Mouse (Mus musculus) forebrain, embryonic 13.5 days (tissue): ENCODE results near the gene Cilp2. TPM values are rescaled to one million over a fixed set of nuclear protein-coding genes. Genes with fewer than 3 reads are reported as not detected.

Experiments
- ATAC-seq: fragments of 200-750 bp; cut with Nextera tagmentation; 2 replicates; pipeline ENCODE4 v1.8.0; 2017
- H3K27ac ChIP-seq: fragments of 300-500 bp; sonication (generic); 2 replicates; pipeline ENCODE4 v1.5.1; 2015; ENCODE audit warnings: inconsistent platforms, mild to moderate bottlenecking, moderate library complexity
- H3K27me3 ChIP-seq: fragments of 300-500 bp; sonication (generic); 2 replicates; pipeline ENCODE4 v1.6.1; 2015; ENCODE audit warnings: mild to moderate bottlenecking, inconsistent platforms
- H3K36me3 ChIP-seq: fragments of 300-500 bp; sonication (generic); 2 replicates; pipeline ENCODE4 v1.6.1; 2015; ENCODE audit warnings: mild to moderate bottlenecking, inconsistent platforms; ENCODE audit not compliant: poor library complexity, severe bottlenecking
- H3K4me1 ChIP-seq: fragments of 300-500 bp; sonication (generic); 2 replicates; pipeline ENCODE4 v1.6.1; 2015; ENCODE audit warnings: inconsistent platforms
- H3K4me2 ChIP-seq: fragments of 300-500 bp; sonication (generic); 2 replicates; pipeline ENCODE4 v1.6.1; 2015; ENCODE audit warnings: inconsistent platforms, mild to moderate bottlenecking, moderate library complexity
- H3K4me3 ChIP-seq: fragments of 300-500 bp; sonication (generic); 2 replicates; pipeline ENCODE4 v1.5.1; 2015; ENCODE audit warnings: mild to moderate bottlenecking, inconsistent platforms
- H3K9ac ChIP-seq: fragments of 300-500 bp; sonication (generic); 2 replicates; pipeline ENCODE4 v1.6.1; 2015; ENCODE audit warnings: mild to moderate bottlenecking, inconsistent platforms
- H3K9me3 ChIP-seq: fragments of 300-500 bp; sonication (generic); replicated peaks from 2 replicates; pipeline ENCODE4 v1.6.1; 2016; ENCODE audit warnings: inconsistent platforms
- WGBS: fragments of 180-500 bp; shearing (Covaris S2); methylation state at CpG from one replicate; pipeline ENCODE4 v1.1.7; 2015; 5-methylcytosine and 5-hydroxymethylcytosine counted together
- polyA plus RNA-seq: library from polyadenylated mRNA; unstranded; fragments of >200 nt; fragmentation: Nextera tagmentation; extraction: Ambion mirVana; gene quantifications from 2 replicates; pipeline ENCODE4 v1.2.1, GENCODE M21; 2015

Gene Cilp2
- polyA plus RNA-seq, 1 experiment from 2014 or later = 1.3 TPM

- no peak for ATAC-seq
- 36% methylated on average over 5 of the region's 5 CpGs for WGBS
- Histone ChIP-seq H3K4me1 (peaks cover 12% of the 10 kb centered on the region), H3K9me3 (no peaks in the 10 kb centered on the region), H3K4me3 (no peak overlapping the region), H3K36me3 (peaks cover 70% of the 10 kb centered on the region), H3K4me2 (no peak overlapping the region), H3K27ac (no peak overlapping the region), H3K9ac (no peak overlapping the region), H3K27me3 (no peaks in the 10 kb centered on the region)
Measured at GRCm38 (mm10) chr8:69915748-69916147, 28.3 kb upstream of the Cilp2 start.

- H3K27ac ChIP-seq = no peak overlapping the region
- H3K36me3 ChIP-seq = peaks cover 82% of the 10 kb centered on the region
Measured at GRCm38 (mm10) chr8:69914526-69914925, 27.0 kb upstream of the Cilp2 start.

GRCm38 (mm10) chr8:69912478-69913074, 25.1 kb upstream of the Cilp2 start:
- Histone ChIP-seq H3K4me2 (no peak overlapping the region), H3K27me3 (no peaks in the 10 kb centered on the region), H3K4me1 (no peaks in the 10 kb centered on the region), H3K27ac (no peak overlapping the region), H3K4me3 (no peak overlapping the region), H3K9ac (no peak overlapping the region), H3K9me3 (no peaks in the 10 kb centered on the region), H3K36me3 (peaks cover 96% of the 10 kb centered on the region)
- 93% methylated on average over 12 of the region's 12 CpGs for WGBS
- ATAC-seq = no peak

More at GRCm38 (mm10) chr8:69914526-69914925, 27.0 kb upstream of the Cilp2 start:
- Histone ChIP-seq H3K4me2 (no peak overlapping the region), H3K4me1 (no peaks in the 10 kb centered on the region), H3K9me3 (no peaks in the 10 kb centered on the region), H3K9ac (no peak overlapping the region), H3K27me3 (no peaks in the 10 kb centered on the region), H3K4me3 (no peak overlapping the region; the same call in 1 of the 2 replicates)
- WGBS = 89% methylated on average over 4 of the region's 4 CpGs
- no peak for ATAC-seq

GRCm38 (mm10) chr8:69911917-69912316, 24.4 kb upstream of the Cilp2 start:
- 93% methylated on average over 13 of the region's 13 CpGs for WGBS
- H3K36me3 ChIP-seq = peaks cover 94% of the 10 kb centered on the region
- no peak for ATAC-seq
- no peak overlapping the region for H3K4me2 ChIP-seq
- no peak overlapping the region for H3K9ac ChIP-seq
- H3K27me3 ChIP-seq = no peaks in the 10 kb centered on the region
- H3K4me1 ChIP-seq = no peaks in the 10 kb centered on the region
- no peak overlapping the region for H3K27ac ChIP-seq
- no peaks in the 10 kb centered on the region for H3K9me3 ChIP-seq
- no peak overlapping the region for H3K4me3 ChIP-seq

GRCm38 (mm10) chr8:69907106-69907505, 19.6 kb upstream of the Cilp2 start:
- Histone ChIP-seq H3K9ac (no peak overlapping the region), H3K4me3 (no peak overlapping the region), H3K36me3 (peaks cover 49% of the 10 kb centered on the region), H3K27me3 (no peaks in the 10 kb centered on the region), H3K9me3 (no peaks in the 10 kb centered on the region), H3K4me2 (no peak overlapping the region), H3K27ac (no peak overlapping the region), H3K4me1 (peaks cover 17% of the 10 kb centered on the region)
- ATAC-seq = no peak
- 93% methylated on average over 2 of the region's 2 CpGs for WGBS

- Histone ChIP-seq H3K9me3 (no peaks in the 10 kb centered on the region), H3K4me3 (no peak overlapping the region), H3K4me1 (peaks cover 22% of the 10 kb centered on the region), H3K27ac (no peak overlapping the region), H3K9ac (no peak overlapping the region), H3K27me3 (no peaks in the 10 kb centered on the region), H3K4me2 (no peak overlapping the region), H3K36me3 (peaks cover 41% of the 10 kb centered on the region)
- 95% methylated on average over 2 of the region's 2 CpGs for WGBS
- no peak for ATAC-seq
Measured at GRCm38 (mm10) chr8:69906260-69906659, 18.8 kb upstream of the Cilp2 start.

GRCm38 (mm10) chr8:69904096-69904495, 16.6 kb upstream of the Cilp2 start:
- peaks cover 19% of the 10 kb centered on the region for H3K36me3 ChIP-seq
- no peak overlapping the region for H3K27ac ChIP-seq
- H3K9me3 ChIP-seq = no peaks in the 10 kb centered on the region
- H3K27me3 ChIP-seq = no peaks in the 10 kb centered on the region
- ATAC-seq = no peak
- H3K4me3 ChIP-seq = no peak overlapping the region
- 83% methylated on average over 8 of the region's 8 CpGs for WGBS
- H3K4me2 ChIP-seq = peak overlapping the region; percentile 96
- H3K4me1 ChIP-seq = peaks cover 39% of the 10 kb centered on the region
- H3K9ac ChIP-seq = no peak overlapping the region

GRCm38 (mm10) chr8:69903063-69903542, 15.6 kb upstream of the Cilp2 start:
- H3K4me1 ChIP-seq = peaks cover 43% of the 10 kb centered on the region
- peaks cover 13% of the 10 kb centered on the region for H3K36me3 ChIP-seq
- under 1% methylated on average over 45 of the region's 45 CpGs for WGBS
- H3K4me2 ChIP-seq = peak overlapping the region; percentile 96
- H3K9ac ChIP-seq = peak overlapping the region; percentile 77
- H3K9me3 ChIP-seq = no peaks in the 10 kb centered on the region
- H3K27me3 ChIP-seq = no peaks in the 10 kb centered on the region
- H3K27ac ChIP-seq = peak overlapping the region; percentile 90
- peak; percentile 90 for ATAC-seq
- peak overlapping the region; percentile 61 for H3K4me3 ChIP-seq

- peak within 1 kb of the TSS; percentile 77 for H3K9ac ChIP-seq
Measured at GRCm38 (mm10) chr8:69902163-69903062, 14.9 kb upstream of the Cilp2 start, which contains the start of the genes Tssk6, Ndufa13 and Yjefn3. Gene Tssk6 (plus strand): TSS chr8:69902184. Gene Ndufa13 (minus strand): TSS chr8:69902558. Gene Yjefn3 (minus strand): TSS chr8:69902712.

GRCm38 (mm10) chr8:69901484-69902162, 14.1 kb upstream of the Cilp2 start:
- Histone ChIP-seq H3K4me2 (peak overlapping the region; percentile 96), H3K9ac (peak overlapping the region; percentile 77), H3K36me3 (peaks cover 9% of the 10 kb centered on the region; the same call in 1 of the 2 replicates), H3K9me3 (no peaks in the 10 kb centered on the region), H3K4me3 (peak overlapping the region; percentile 61), H3K27me3 (no peaks in the 10 kb centered on the region), H3K4me1 (peaks cover 51% of the 10 kb centered on the region), H3K27ac (peak overlapping the region; percentile 90)
- ATAC-seq = peak; percentile 72
- WGBS = 2% methylated on average over 40 of the region's 41 CpGs

More at GRCm38 (mm10) chr8:69902163-69903062, 14.9 kb upstream of the Cilp2 start, which contains the start of the genes Tssk6, Ndufa13 and Yjefn3:
- no peaks in the 10 kb centered on the region for H3K9me3 ChIP-seq
- peak within 1 kb of the TSS; percentile 90 for H3K27ac ChIP-seq
- peak within 1 kb of the TSS; percentile 61 for H3K4me3 ChIP-seq
- peak; percentile 2 for ATAC-seq
- H3K4me2 ChIP-seq = peak within 1 kb of the TSS; percentile 96
- H3K4me1 ChIP-seq = peaks cover 50% of the 10 kb centered on the region
- peaks cover 12% of the 10 kb centered on the region for H3K36me3 ChIP-seq
- 8% methylated on average over 89 of the region's 89 CpGs for WGBS
- no peaks in the 10 kb centered on the region for H3K27me3 ChIP-seq

- Histone ChIP-seq H3K4me1 (peaks cover 54% of the 10 kb centered on the region), H3K27me3 (no peaks in the 10 kb centered on the region), H3K36me3 (peaks cover 9% of the 10 kb centered on the region; the same call in 1 of the 2 replicates), H3K4me3 (peak overlapping the region; percentile 61), H3K9me3 (no peaks in the 10 kb centered on the region), H3K9ac (peak overlapping the region; percentile 77), H3K27ac (peak overlapping the region; percentile 71), H3K4me2 (peak overlapping the region; percentile 96)
- WGBS = 22% methylated on average over 12 of the region's 12 CpGs
- ATAC-seq = no peak
Measured at GRCm38 (mm10) chr8:69900895-69901451, 13.5 kb upstream of the Cilp2 start.
